Mouse (Mus musculus) G1E-ER4 (cell line): ENCODE results near the gene Pnpo. TPM values are rescaled to one million over a fixed set of nuclear protein-coding genes. Genes with fewer than 3 reads are reported as not detected.

Experiments
- GATA1 ChIP-seq: IDR thresholded peaks from one replicate; pipeline ENCODE4 v1.8.0; 2012; ENCODE audit warnings: low read length, inconsistent platforms
- polyA plus RNA-seq: library from polyadenylated mRNA; stranded (reverse); fragments of >175 nt; gene quantifications from 2 replicates; pipeline ENCODE4 v1.2.3, GENCODE M21; 2012

The Pnpo gene
- polyA plus RNA-seq, 1 experiment: 42.4 TPM

GRCm38 (mm10) chr11:96955094-96955493 lies 11.3 kb upstream of the Pnpo start:
- no peak for TF ChIP-seq GATA1

GRCm38 (mm10) chr11:96952896-96953295 lies 9.1 kb upstream of the Pnpo start:
- TF ChIP-seq GATA1: no peak

- TF ChIP-seq GATA1: no peak
Measured at GRCm38 (mm10) chr11:96952426-96952825, 8.6 kb upstream of the Pnpo start.

GRCm38 (mm10) chr11:96950767-96951166 lies 7.0 kb upstream of the Pnpo start:
- no peak for TF ChIP-seq GATA1

GRCm38 (mm10) chr11:96947849-96948248 lies 4.1 kb upstream of the Pnpo start:
- TF ChIP-seq GATA1: peak; percentile 99

GRCm38 (mm10) chr11:96946498-96946897 lies 2.7 kb upstream of the Pnpo start:
- no peak for TF ChIP-seq GATA1

GRCm38 (mm10) chr11:96944844-96945580 lies 1.2 kb upstream of the Pnpo start:
- TF ChIP-seq GATA1: no peak

- TF ChIP-seq GATA1: no peak
Measured at GRCm38 (mm10) chr11:96941989-96942590, 1.7 kb downstream of the Pnpo start.

GRCm38 (mm10) chr11:96940578-96941465 lies 3.0 kb downstream of the Pnpo start:
- TF ChIP-seq GATA1: peak; percentile 44

GRCm38 (mm10) chr11:96938426-96938800 lies 5.4 kb downstream of the Pnpo start:
- no peak for TF ChIP-seq GATA1

- TF ChIP-seq GATA1: no peak
Measured at GRCm38 (mm10) chr11:96937549-96938425, 6.0 kb downstream of the Pnpo start.

GRCm38 (mm10) chr11:96935872-96936650 lies 7.7 kb downstream of the Pnpo start:
- no peak for TF ChIP-seq GATA1

- TF ChIP-seq GATA1: no peak
Measured at GRCm38 (mm10) chr11:96934921-96935356, 8.8 kb downstream of the Pnpo start.

- no peak for TF ChIP-seq GATA1
Measured at GRCm38 (mm10) chr11:96933562-96934276, 10.1 kb downstream of the Pnpo start.
